Mouse (Mus musculus): ENCODE measurements around the gene Olfr458. TPM values are rescaled to one million over a fixed set of nuclear protein-coding genes. Genes with fewer than 3 reads are reported as not detected.
"Not testable (repeated sequence)": the region's sequence is repeated elsewhere in the genome, so short reads cannot be mapped to it uniquely, and the experiment has no call there.

The Olfr458 gene
- total RNA-seq (2021), result not detected

DNA sequence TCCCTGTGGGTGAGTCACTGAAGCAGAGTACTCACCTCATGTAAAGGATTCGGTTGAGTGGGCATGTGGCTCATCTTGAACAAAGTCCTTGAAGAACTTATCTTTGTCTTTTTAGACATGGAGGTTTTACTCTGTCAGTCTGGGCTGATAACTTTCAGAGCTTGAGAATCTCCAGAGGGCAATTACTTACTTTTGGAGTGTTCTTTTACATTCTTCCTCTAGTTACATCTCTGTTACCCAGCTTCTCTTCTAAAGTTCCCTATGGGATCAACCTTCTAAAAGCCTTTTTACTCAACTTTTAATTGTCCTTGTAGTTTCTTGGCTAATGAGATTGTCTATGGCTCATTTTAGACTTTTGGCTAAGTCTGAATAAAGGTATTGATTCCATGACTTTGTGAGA, at the start of gene Olfr458:
Gene Olfr458 (minus strand): TSS at position 101 of the 400 bp plus-strand sequence.
- no peak for DNase-seq (ENCODE audit: extremely low spot score in 1 of 2, low spot score in 1 of 2)

GRCm38 (mm10) chr6:42513461-42513860, 48.5 kb upstream of the Olfr458 start:
- DNase-seq (ENCODE audit: extremely low spot score in 1 of 2, low spot score in 1 of 2), result no peak

- no peak for DNase-seq (ENCODE audit: extremely low spot score in 1 of 2, low spot score in 1 of 2)
Measured at GRCm38 (mm10) chr6:42509311-42509710, 44.3 kb upstream of the Olfr458 start.

GRCm38 (mm10) chr6:42503478-42503877, 38.5 kb upstream of the Olfr458 start:
- peak in 1 of 2 experiments; percentile 16 for DNase-seq (ENCODE audit: extremely low spot score in 1 of 2, low spot score in 1 of 2)

- no peak for DNase-seq (ENCODE audit: extremely low spot score in 1 of 2, low spot score in 1 of 2)
Measured at GRCm38 (mm10) chr6:42489731-42490130, 24.7 kb upstream of the Olfr458 start.

- no peak for DNase-seq (ENCODE audit: extremely low spot score in 1 of 2, low spot score in 1 of 2)
Measured at GRCm38 (mm10) chr6:42487114-42487513, 22.1 kb upstream of the Olfr458 start, which contains the start of gene Olfr456. Olfr456 (minus strand) TSS chr6:42487214.

DNA sequence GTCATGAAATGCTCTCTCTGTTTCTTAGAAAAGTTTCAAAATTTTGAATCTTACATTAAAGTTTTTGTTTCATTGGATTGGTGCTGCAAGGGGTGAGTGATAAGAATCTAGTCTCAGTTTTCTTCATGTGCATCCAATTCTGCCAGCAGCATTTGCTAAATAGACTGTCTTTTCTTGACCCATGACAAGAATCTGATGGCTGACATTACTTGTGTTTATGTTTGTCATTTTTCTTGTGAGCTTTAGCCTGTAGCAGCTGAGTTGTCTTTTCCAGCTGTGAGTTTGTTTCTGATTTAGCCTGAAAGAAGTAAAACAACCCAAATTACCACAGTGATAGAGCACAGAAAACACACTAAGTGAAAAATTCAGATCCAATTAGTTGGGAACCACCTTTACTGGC, 19.6 kb upstream of the Olfr458 start:
- DNase-seq (ENCODE audit: extremely low spot score in 1 of 2, low spot score in 1 of 2), result no peak

- no peak for DNase-seq (ENCODE audit: extremely low spot score in 1 of 2, low spot score in 1 of 2)
Measured at GRCm38 (mm10) chr6:42476235-42476634, 11.2 kb upstream of the Olfr458 start, which contains the start of gene Olfr457. Olfr457 (minus strand) TSS chr6:42476335.

GRCm38 (mm10) chr6:42471298-42471697, 6.3 kb upstream of the Olfr458 start:
- not testable (repeated sequence) for DNase-seq (ENCODE audit: extremely low spot score in 1 of 2, low spot score in 1 of 2)

DNA sequence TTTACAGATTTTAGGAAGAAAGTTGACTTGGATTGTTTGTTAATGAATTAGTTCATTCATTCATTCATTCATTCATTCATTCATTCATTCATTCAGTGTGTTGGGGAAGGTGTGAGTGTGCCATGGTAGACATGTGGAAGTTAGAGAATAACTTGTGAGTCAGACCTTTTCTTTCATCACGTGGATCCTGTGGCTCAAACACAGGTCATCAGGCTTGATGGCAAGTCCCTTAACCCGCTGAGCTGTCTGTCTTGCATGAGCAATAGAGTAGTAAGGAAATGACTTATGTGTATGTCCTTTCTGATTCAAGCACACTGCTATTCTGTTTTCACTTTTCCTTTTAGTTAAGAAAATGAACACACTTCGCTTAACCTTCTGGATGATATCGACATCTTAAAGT, 5.5 kb upstream of the Olfr458 start:
- DNase-seq (ENCODE audit: extremely low spot score in 1 of 2, low spot score in 1 of 2), result no peak

DNA sequence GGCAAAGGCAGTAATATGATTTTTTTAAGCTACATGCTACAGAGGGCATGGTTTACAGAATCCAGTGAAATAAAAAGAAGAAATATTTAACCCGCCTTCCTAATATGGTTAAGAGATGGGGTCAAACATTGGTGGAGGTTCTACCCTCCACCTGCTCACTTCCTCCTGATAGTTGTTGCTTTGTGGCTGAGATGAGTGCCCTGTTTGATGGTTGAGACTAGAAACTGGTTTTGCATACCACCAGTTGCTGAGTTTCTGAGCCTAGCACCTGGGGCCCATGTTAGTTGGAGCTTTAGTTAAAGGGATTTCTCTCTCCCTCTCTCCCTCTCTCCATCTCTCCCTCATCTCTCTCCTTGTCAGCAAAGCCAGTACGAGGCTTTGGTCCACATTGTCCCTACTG, 17.6 kb downstream of the Olfr458 start:
- no peak for DNase-seq (ENCODE audit: extremely low spot score in 1 of 2, low spot score in 1 of 2)

DNA sequence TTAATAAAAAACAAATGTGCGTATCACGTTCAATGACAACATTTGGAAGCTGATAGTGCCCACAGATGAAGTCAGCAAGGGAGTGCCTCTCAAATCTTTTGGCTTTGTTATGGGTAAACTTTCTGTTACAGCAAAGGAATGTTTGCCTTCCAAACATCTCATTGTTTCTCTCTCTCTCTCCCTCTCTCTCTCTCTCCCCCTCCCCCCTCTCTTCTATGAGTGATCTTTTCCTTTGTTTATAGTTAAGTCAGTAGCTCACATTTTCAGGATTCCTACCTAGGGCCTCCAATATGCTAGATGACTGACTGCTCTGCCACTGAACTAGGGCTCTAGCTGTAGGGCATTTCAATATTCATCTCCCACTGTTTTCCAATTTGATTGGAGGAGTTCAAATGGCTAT, 20.5 kb downstream of the Olfr458 start:
- DNase-seq (ENCODE audit: extremely low spot score in 1 of 2, low spot score in 1 of 2), result no peak

DNA sequence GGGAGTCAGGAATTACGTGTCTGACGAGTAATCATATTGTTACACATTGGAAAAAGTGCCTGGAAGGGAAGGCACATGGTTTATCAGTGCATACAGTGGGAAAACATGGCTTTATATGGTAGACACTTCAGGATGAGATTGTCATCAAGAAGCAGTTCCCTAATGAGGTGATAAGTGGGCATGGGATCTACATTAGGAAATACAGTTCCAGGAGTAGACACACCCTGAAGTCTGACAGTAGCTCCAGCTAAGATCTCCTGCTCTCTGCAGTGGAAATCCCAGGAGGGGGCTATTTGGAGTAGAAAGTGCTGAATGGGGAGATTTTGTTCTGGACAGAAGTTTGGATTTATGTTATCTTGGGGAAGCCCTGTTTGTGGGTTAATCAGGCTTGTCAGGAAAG, 23.6 kb downstream of the Olfr458 start:
- no peak for DNase-seq (ENCODE audit: extremely low spot score in 1 of 2, low spot score in 1 of 2)

- no peak for DNase-seq (ENCODE audit: extremely low spot score in 1 of 2, low spot score in 1 of 2)
Measured at GRCm38 (mm10) chr6:42435490-42435889, 29.5 kb downstream of the Olfr458 start.

DNA sequence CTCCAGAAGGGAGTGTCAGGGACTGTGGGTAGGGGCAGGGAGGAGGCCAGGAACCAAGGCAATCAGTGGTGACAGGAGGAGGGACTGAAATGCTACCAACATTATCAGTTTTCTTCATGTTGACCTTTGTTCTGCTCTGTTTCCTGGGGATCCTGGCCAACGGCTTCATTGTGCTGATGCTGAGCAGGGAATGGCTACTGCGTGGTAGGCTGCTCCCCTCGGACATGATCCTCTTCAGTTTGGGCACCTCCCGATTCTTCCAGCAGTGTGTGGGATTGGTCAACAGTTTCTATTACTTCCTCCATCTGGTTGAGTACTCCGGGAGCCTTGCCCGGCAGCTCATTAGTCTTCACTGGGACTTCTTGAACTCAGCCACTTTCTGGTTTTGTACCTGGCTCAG, 30.6 kb downstream of the Olfr458 start, which contains the start of gene Tas2r126:
Gene Tas2r126 (plus strand): TSS at position 90 of the 400 bp plus-strand sequence.
- no peak for DNase-seq (ENCODE audit: extremely low spot score in 1 of 2, low spot score in 1 of 2)

- no peak for DNase-seq (ENCODE audit: extremely low spot score in 1 of 2, low spot score in 1 of 2)
Measured at GRCm38 (mm10) chr6:42433554-42433953, 31.4 kb downstream of the Olfr458 start.

GRCm38 (mm10) chr6:42426337-42426736, 38.7 kb downstream of the Olfr458 start:
- DNase-seq (ENCODE audit: extremely low spot score in 1 of 2, low spot score in 1 of 2), result no peak

DNA sequence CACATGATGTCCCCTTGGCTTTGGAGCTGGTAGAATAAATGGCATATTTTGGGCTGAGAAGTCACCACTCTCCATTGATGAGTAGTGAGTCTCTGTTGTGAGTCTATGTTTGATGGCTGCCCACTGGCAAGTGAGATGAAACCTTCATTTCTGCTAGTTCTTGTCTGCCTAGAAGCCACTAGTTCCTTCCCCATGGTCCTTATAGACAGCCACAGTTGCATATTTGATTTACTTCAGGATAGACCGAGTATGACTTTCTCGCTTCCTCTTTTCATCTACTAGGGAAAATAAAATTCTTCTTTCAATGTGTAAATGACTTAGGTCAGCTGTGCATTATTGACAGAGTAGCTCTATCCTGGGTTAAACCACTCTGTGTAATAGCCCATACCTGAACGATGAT, 40.5 kb downstream of the Olfr458 start:
- no peak for DNase-seq (ENCODE audit: extremely low spot score in 1 of 2, low spot score in 1 of 2)

DNA sequence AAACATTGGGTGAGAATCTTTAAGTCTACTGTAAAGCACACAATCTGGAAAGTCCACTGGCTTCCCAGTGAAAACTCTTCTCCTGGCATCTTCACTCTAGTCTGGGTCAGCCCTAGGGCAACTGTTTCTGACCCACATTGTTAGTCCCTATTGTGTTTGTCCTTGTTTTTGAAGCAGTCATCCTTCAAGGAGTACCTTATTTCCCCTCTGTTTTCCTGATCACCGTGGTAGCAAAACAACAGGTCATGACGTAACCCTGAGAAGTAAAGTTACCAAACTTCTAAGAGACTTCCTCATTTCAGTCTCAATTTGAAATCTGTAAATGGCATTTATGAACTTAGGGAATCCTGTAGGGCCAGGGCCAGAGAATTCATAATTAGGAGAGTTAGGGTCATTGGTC, 43.6 kb downstream of the Olfr458 start:
- DNase-seq (ENCODE audit: extremely low spot score in 1 of 2, low spot score in 1 of 2), result no peak

DNA sequence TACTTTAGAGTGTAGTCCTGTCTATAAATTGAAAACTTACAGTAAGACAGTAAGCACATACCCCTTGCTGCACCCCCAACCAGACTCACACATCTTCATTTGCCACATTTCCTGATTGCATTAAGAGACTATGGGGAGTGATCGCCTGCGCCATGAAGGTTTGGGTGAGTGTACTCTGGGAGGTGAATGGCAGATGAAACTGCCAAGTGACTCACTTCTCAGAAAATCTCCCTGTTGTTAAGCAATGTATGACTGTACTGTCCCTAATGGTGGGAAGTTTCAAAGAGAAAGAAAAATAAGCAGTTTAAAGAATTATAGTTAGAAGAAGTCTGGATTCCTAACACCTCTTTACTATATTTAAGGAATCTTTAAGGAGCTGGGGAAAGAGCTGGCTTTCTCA, 45.6 kb downstream of the Olfr458 start:
- DNase-seq (ENCODE audit: extremely low spot score in 1 of 2, low spot score in 1 of 2), result no peak

All from layer of hippocampus, postnatal 25 days (tissue).